Mouse (Mus musculus) kidney, adult 8-10 months (tissue): Measurements from ENCODE around the gene Lasp1.

Source experiments
- DNase-seq, 2 experiments: peaks; one replicate each; pipeline ENCODE4 v3.0.0; 2022

Lasp1 gene

DNA sequence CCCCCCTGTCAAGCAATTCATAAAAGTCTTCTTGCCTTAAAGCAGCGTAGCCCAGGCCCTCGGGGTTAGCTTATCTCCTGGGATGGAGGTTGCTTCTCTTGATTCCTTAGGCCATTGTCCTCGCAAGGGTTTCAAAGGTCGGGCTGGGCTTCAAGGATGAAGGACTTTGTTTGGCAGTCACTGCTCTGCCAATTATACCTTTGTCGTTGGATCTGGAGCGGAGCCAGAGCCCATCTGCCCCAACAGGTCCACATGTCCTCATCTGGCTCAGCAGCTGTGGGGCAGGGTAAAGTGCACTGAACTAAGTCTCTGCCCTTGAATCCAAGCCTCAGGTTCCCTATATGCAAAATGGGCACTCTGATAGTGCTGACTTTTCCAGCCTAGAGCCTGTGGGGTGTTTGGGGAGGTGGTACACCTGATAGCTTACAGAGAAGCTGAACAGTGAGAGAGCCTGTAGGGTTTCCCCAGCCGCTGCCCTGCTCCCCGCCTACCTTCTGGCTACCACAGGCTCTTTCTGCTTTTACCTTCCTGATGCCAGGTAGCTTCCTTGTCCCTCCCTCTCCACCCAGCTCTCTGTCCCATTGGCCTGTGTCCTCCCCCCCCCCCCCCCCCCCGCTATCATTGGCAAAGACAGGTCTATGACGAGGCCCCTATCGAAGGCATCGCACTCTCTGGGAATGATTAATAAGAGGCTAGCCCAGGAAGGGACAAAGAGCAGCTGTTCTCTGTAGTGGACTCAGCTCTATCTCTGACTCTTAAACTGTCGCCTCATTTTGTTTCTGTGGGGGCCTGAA, 13.0 kb downstream of the Lasp1 start:
- DNase-seq = peak; percentile 90 to 91

- no peak for DNase-seq
These were observed 13.7 kb downstream of the Lasp1 start for GRCm38 (mm10) chr11:97812491-97812921.

DNA sequence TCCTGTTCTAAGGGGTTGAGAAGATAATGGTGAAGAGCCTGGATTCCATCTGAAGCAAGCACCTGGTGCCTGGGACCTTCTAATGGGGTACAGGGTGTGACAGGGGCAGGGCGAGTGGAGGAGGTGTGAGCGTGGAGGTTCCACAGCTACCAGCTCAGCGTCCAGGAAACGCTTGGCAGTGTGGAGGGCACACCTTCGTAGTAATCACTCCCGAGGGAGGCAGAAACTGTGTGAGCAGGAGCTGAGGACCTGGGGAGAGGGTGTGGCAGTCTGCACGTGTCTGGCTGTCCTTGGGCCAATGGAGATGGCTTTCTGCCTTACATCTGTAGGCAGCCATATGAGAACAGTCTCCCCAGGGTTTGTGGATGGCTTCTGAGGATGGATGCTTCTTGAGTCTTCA, 14.3 kb downstream of the Lasp1 start:
- DNase-seq = no peak

- peak; percentile 79 for DNase-seq
These were observed 15.1 kb downstream of the Lasp1 start for GRCm38 (mm10) chr11:97813746-97814515.

DNA sequence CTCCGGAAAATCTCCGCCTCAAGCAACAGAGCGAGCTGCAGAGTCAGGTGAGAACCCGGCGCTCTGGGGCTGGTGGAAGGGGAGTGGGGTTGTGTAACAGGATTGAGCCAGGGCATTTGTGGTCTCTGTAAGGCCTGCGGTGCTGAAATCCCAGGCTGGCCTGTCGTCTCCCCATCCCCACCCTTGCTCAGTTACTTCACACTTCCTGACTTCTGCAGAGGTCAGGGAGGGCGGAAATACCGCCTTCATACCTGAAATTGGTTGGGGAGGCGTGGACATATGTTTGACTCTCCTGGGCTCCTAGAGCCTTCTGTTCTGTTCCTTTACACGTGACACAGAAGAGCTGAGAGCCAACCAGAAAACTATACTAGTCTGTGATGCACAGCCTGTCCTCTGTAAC, 16.9 kb downstream of the Lasp1 start:
- DNase-seq = no peak

GRCm38 (mm10) chr11:97816176-97816575, 17.4 kb downstream of the Lasp1 start:
- DNase-seq = no peak

DNA sequence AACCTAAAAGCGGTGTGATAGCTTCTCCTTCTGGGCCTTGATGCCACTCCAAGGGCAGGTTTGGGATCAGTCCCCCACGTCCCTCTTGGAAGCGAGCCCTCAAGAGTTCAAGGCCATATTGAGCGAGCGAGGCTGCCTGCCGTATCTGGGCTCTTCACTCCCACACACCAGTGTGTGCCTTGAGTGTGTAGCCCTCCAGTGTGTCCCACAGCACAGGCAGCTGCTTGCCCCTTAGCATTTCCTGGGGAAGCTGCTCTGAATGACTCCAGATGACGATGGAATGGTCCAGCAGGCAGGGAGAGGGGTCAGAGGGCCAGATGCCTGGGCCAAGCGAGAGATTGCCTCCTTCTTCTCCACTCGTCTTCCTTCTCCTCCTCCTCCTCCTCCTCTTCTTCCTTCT, 18.1 kb downstream of the Lasp1 start:
- no peak for DNase-seq

GRCm38 (mm10) chr11:97817379-97817778, 18.6 kb downstream of the Lasp1 start:
- peak; percentile 79 to 80 for DNase-seq

DNA sequence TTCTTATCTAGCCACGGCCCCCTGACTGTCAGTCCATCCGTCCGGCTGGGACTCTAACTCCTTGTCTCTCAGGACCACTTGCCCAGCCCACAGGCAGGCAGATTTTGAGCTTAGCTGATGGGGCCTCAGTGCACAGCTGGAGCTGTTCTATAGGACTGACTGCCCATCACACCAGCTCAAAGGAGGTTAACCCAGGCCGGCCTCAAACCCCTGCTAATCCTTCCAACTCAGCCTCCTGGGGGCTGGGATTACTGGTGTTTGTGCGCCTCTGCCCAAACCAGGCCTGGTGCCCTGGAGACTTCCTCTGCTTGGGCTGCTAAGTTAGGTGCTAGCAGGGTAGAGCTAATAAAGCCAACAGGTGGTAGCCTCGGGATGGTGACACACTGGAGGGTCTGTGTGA, 19.2 kb downstream of the Lasp1 start:
- DNase-seq = no peak

DNA sequence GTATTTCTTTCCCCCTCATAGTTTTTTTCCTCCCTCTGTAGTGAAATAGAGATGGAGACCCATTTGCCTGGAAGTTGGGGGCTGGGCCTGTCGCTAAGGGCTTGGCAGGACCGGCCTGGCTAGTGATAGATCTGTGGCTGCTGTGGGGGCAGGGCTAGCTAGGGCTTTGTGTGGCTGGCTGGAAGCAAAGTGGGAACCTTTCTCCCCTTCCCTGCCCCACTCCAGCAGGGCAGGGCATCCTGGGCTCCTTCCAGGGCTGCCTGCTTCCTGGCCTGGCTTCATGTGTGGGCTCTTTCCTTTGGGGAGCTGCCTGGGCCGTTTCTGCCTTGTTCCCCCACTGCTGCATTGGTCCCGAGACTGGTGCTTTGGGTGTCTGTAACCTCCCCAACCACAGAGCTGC, 19.8 kb downstream of the Lasp1 start:
- DNase-seq = peak in 1 of 2 experiments; percentile 43

GRCm38 (mm10) chr11:97819102-97819501, 20.3 kb downstream of the Lasp1 start:
- DNase-seq = no peak

DNA sequence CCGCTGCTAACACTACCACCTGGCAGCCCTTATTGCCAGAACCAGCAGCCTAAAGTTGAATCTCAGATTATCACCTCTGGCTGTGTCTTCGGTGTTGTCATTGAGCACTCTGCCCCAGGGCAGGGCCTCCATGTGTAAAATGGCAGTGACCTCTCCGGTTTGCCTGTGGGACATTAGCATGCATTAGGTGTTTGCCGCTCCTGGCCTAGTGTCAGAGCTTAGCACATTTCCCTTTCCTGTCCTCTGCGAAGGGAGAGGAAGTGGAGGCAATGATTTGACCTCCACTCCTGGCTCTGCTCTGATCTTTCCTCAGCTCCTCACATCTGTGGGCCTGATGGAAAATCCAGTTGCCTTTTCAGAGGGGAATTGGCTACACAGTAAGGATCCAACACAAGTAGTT, 21.1 kb downstream of the Lasp1 start:
- no peak for DNase-seq

DNA sequence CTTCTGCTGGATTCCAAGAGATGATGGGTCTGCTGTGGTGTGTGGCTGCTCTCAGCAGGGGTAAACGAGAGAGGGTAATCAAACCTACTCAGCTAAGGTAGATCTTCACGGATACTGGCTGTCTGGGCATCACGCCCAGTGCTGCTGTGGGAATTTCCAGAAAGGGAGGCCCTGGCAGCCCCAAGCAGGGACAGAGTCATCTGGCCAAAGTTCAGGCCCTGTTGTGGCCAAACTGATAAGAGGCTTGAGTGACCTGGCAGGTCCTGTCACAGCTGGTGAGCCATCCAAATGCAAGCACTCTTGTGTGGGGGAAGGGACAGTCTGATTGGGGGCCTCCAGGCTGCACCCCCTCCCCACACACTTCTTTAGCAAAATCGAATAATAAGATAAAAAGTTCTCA, 22.0 kb downstream of the Lasp1 start:
- peak; percentile 93 to 94 for DNase-seq

- DNase-seq = peak in 1 of 2 experiments; percentile 43
These were observed 22.7 kb downstream of the Lasp1 start for GRCm38 (mm10) chr11:97821401-97822064.

GRCm38 (mm10) chr11:97822840-97823603, 24.2 kb downstream of the Lasp1 start:
- peak in 1 of 2 experiments; percentile 39 for DNase-seq

- DNase-seq = no peak
These were observed 25.4 kb downstream of the Lasp1 start for GRCm38 (mm10) chr11:97824168-97824567.

GRCm38 (mm10) chr11:97824895-97825294, 26.1 kb downstream of the Lasp1 start:
- no peak for DNase-seq

- DNase-seq = no peak
These were observed 26.5 kb downstream of the Lasp1 start for GRCm38 (mm10) chr11:97825295-97825694.

- DNase-seq = no peak
These were observed 27.2 kb downstream of the Lasp1 start for GRCm38 (mm10) chr11:97825971-97826370.

GRCm38 (mm10) chr11:97826414-97826813, 27.6 kb downstream of the Lasp1 start:
- DNase-seq = no peak

GRCm38 (mm10) chr11:97827654-97828053, 28.9 kb downstream of the Lasp1 start:
- no peak for DNase-seq

DNA sequence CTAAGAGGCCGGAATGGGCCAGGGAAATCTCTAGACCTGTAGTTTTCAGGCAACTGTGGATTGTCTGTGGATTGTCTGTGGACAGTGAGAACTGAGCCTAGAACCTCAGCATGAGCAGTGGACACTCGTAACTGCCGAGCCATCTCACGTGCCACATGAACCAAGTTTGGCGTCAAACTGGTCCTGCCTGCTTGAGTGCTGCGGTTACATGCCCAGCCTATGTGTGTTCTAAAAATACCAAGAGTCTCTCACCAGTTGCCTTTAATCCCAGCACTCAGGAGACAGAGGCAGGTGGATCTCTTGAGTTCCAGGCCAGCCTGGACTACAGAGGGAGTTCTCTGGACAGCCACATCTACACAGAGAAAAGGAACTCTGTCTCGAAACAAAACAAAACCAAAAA, 30.6 kb downstream of the Lasp1 start:
- no peak for DNase-seq
